Mouse (Mus musculus) stomach, embryonic 14.5 days (tissue): Measurements from ENCODE around the gene Gm8122. TPM values are rescaled to one million over a fixed set of nuclear protein-coding genes. Genes with fewer than 3 reads are reported as not detected.
"Not testable (repeated sequence)": the region's sequence is repeated elsewhere in the genome, so short reads cannot be mapped to it uniquely, and the experiment has no call there.

Experiments used
- ATAC-seq: fragments of 200-750 bp; cut with Nextera tagmentation; 2 replicates; pipeline ENCODE4 v1.8.0; 2017; ENCODE audit warnings: low read depth, moderate TSS enrichment; ENCODE audit not compliant: insufficient number of reproducible peaks, insufficient read depth, low FRiP score
- H3K27ac ChIP-seq: fragments of 300-500 bp; sonication (generic); 2 replicates; pipeline ENCODE4 v1.5.1; 2014; ENCODE audit warnings: mild to moderate bottlenecking, low read length, moderate library complexity, mixed read lengths
- H3K27me3 ChIP-seq: fragments of 300-500 bp; sonication (generic); 2 replicates; pipeline ENCODE4 v1.6.1; 2014; ENCODE audit warnings: low read length, control low read depth, mixed read lengths; ENCODE audit not compliant: control insufficient read depth, insufficient read depth
- H3K36me3 ChIP-seq: fragments of 300-500 bp; sonication (generic); 2 replicates; pipeline ENCODE4 v1.6.1; 2014; ENCODE audit warnings: mild to moderate bottlenecking, control low read depth, low read length, moderate library complexity, mixed read lengths; ENCODE audit not compliant: control insufficient read depth, insufficient read depth
- H3K4me1 ChIP-seq: fragments of 300-500 bp; sonication (generic); 2 replicates; pipeline ENCODE4 v1.6.1; 2014; ENCODE audit warnings: low read length, control low read depth, mixed read lengths; ENCODE audit not compliant: control insufficient read depth, insufficient read depth
- H3K4me2 ChIP-seq: fragments of 300-500 bp; sonication (generic); replicated peaks from 2 replicates; pipeline ENCODE4 v1.6.1; 2014; ENCODE audit warnings: low read depth, low read length, control low read depth
- H3K4me3 ChIP-seq: fragments of 300-500 bp; sonication (generic); 2 replicates; pipeline ENCODE4 v1.5.1; 2014; ENCODE audit warnings: low read depth, low read length, control low read depth
- H3K9ac ChIP-seq: fragments of 300-500 bp; sonication (generic); replicated peaks from 2 replicates; pipeline ENCODE4 v1.6.1; 2014; ENCODE audit warnings: low read depth, mild to moderate bottlenecking, control low read depth, low read length, moderate library complexity, mixed read lengths
- H3K9me3 ChIP-seq: fragments of 300-500 bp; sonication (generic); 2 replicates; pipeline ENCODE4 v1.6.1; 2016; ENCODE audit warnings: low read depth, low read length, control low read depth; ENCODE audit not compliant: control insufficient read depth
- WGBS: fragments of 180-500 bp; shearing (Covaris S2); extraction: QIAGEN DNeasy Blood & Tissue Kit; methylation state at CpG from one replicate; pipeline ENCODE4 v1.1.7; 2014; 5-methylcytosine and 5-hydroxymethylcytosine counted together
- polyA plus RNA-seq: library from polyadenylated mRNA; unstranded; fragments of >200 nt; fragmentation: Nextera tagmentation; extraction: Ambion mirVana; gene quantifications from 2 replicates; pipeline ENCODE4 v1.2.1, GENCODE M21; 2014

Gene Gm8122
- polyA plus RNA-seq, 1 experiment from 2014 or later = not detected

- not testable (repeated sequence) for H3K9ac ChIP-seq, H3K4me1 ChIP-seq, H3K27ac ChIP-seq, H3K36me3 ChIP-seq, H3K9me3 ChIP-seq, H3K4me2 ChIP-seq, H3K4me3 ChIP-seq, H3K27me3 ChIP-seq, ATAC-seq
- WGBS = 82% methylated on average over 3 of the region's 3 CpGs
Measured at GRCm38 (mm10) chr14:43263421-43263820, 28.3 kb upstream of the Gm8122 start.

GRCm38 (mm10) chr14:43258349-43258748 is 23.2 kb upstream of the Gm8122 start, which contains the start of gene Gm8126:
TSS of gene Gm8126 (plus strand) at chr14:43258649.
- not testable (repeated sequence) for H3K9ac ChIP-seq, H3K9me3 ChIP-seq, H3K36me3 ChIP-seq, H3K27ac ChIP-seq, ATAC-seq, H3K4me2 ChIP-seq, H3K27me3 ChIP-seq, H3K4me3 ChIP-seq, H3K4me1 ChIP-seq
- WGBS = 94% methylated on average over 3 of the region's 4 CpGs

- not testable (repeated sequence) for H3K27me3 ChIP-seq, H3K4me3 ChIP-seq, H3K9me3 ChIP-seq, H3K36me3 ChIP-seq, H3K4me2 ChIP-seq, H3K27ac ChIP-seq, H3K4me1 ChIP-seq, ATAC-seq, H3K9ac ChIP-seq
- 83% methylated on average over 1 of the region's 1 CpGs for WGBS
Measured at GRCm38 (mm10) chr14:43256511-43256910, 21.4 kb upstream of the Gm8122 start.

- 34% methylated on average over 5 of the region's 6 CpGs for WGBS
- not testable (repeated sequence) for H3K4me3 ChIP-seq, H3K4me2 ChIP-seq, H3K27ac ChIP-seq, H3K9me3 ChIP-seq, H3K36me3 ChIP-seq, H3K4me1 ChIP-seq, H3K9ac ChIP-seq, H3K27me3 ChIP-seq, ATAC-seq
Measured at GRCm38 (mm10) chr14:43250549-43251253, 15.6 kb upstream of the Gm8122 start.

GRCm38 (mm10) chr14:43249611-43250170 is 14.6 kb upstream of the Gm8122 start:
- not testable (repeated sequence) for ATAC-seq, H3K27me3 ChIP-seq, H3K36me3 ChIP-seq, H3K9ac ChIP-seq, H3K4me2 ChIP-seq, H3K27ac ChIP-seq, H3K9me3 ChIP-seq, H3K4me1 ChIP-seq, H3K4me3 ChIP-seq
- 17% methylated on average over 7 of the region's 12 CpGs for WGBS

- not testable (repeated sequence) for ATAC-seq, H3K9me3 ChIP-seq, H3K4me1 ChIP-seq, H3K9ac ChIP-seq, H3K4me3 ChIP-seq, H3K27ac ChIP-seq, H3K27me3 ChIP-seq, H3K36me3 ChIP-seq, H3K4me2 ChIP-seq
Measured at GRCm38 (mm10) chr14:43237769-43238168, 2.7 kb upstream of the Gm8122 start.

Other genes starting within 250 kb of the Gm8122 start
- gene Gm8082, start 241.7 kb downstream of the Gm8122 start, polyA plus RNA-seq = not detected in 2 replicates
- gene Gm10376, start 219.7 kb downstream of the Gm8122 start, polyA plus RNA-seq = not detected in 2 replicates
- not detected in 2 replicates for gene Gm8094, start 158.7 kb downstream of the Gm8122 start, polyA plus RNA-seq
- not detected in 2 replicates for gene Gm8104, start 134.7 kb downstream of the Gm8122 start, polyA plus RNA-seq
- not detected in 2 replicates for gene Gm7233, start 55.4 kb downstream of the Gm8122 start, polyA plus RNA-seq
- gene Gm8126, start 23.3 kb upstream of the Gm8122 start, polyA plus RNA-seq = not detected in 2 replicates
- not detected in 2 replicates for gene Gm9732, start 39.7 kb upstream of the Gm8122 start, polyA plus RNA-seq
- not detected in 2 replicates for gene Gm8127, start 58.5 kb upstream of the Gm8122 start, polyA plus RNA-seq
- gene 1700001F09Rik, start 112.5 kb upstream of the Gm8122 start, polyA plus RNA-seq = not detected in 2 replicates
- gene Gm8138, start 181.0 kb upstream of the Gm8122 start, polyA plus RNA-seq = not detected in 2 replicates